Mouse (Mus musculus): ENCODE results near the gene Proz.

GRCm38 (mm10) chr8:13120882-13121665 lies 60.4 kb downstream of the Proz start:
- TF ChIP-seq EP300 (IDR thresholded peaks at IDR 0.05; ENCODE audit: low read depth) (no peak), CTCF (IDR thresholded peaks at IDR 0.05; ENCODE audit: low read depth) (no peak)

All from heart, postnatal 0 days (tissue).